Mouse (Mus musculus) hindbrain, embryonic 14.5 days (tissue): ENCODE results near the gene App. TPM values are rescaled to one million over a fixed set of nuclear protein-coding genes. Genes with fewer than 3 reads are reported as not detected.

ENCODE experiments used
- ATAC-seq: fragments of 200-750 bp; cut with Nextera tagmentation; 2 replicates; pipeline ENCODE4 v1.8.0; 2017; ENCODE audit warnings: moderate number of reproducible peaks, mild to moderate bottlenecking, moderate TSS enrichment, moderate library complexity; ENCODE audit not compliant: low FRiP score
- DNase-seq: peaks from one replicate; pipeline ENCODE4 v3.0.0-alpha.2; 2015; ENCODE audit warnings: low spot score
- H3K27ac ChIP-seq: fragments of 300-500 bp; sonication (generic); 2 replicates; pipeline ENCODE4 v1.5.1; 2014; ENCODE audit warnings: mild to moderate bottlenecking, moderate library complexity
- H3K27me3 ChIP-seq: fragments of 300-500 bp; sonication (generic); 2 replicates; pipeline ENCODE4 v1.6.1; 2014; ENCODE audit warnings: mild to moderate bottlenecking, low read length, mixed read lengths; ENCODE audit not compliant: control insufficient read depth, insufficient read depth
- H3K36me3 ChIP-seq: fragments of 300-500 bp; sonication (generic); replicated peaks from 2 replicates; pipeline ENCODE4 v1.6.1; 2014; ENCODE audit not compliant: control insufficient read depth, insufficient read depth
- H3K4me1 ChIP-seq: fragments of 300-500 bp; sonication (generic); replicated peaks from 2 replicates; pipeline ENCODE4 v1.6.1; 2014; ENCODE audit warnings: antibody characterized with exemption, low read length, mixed read lengths; ENCODE audit not compliant: control insufficient read depth, insufficient read depth
- H3K4me2 ChIP-seq: fragments of 300-500 bp; sonication (generic); replicated peaks from 2 replicates; pipeline ENCODE4 v1.6.1; 2014; ENCODE audit warnings: mild to moderate bottlenecking, moderate library complexity
- H3K4me3 ChIP-seq: fragments of 300-500 bp; sonication (generic); replicated peaks from 2 replicates; pipeline ENCODE4 v1.5.1; 2014; ENCODE audit warnings: mild to moderate bottlenecking, low read length
- H3K9ac ChIP-seq: fragments of 300-500 bp; sonication (generic); 2 replicates; pipeline ENCODE4 v1.6.1; 2014
- H3K9me3 ChIP-seq: fragments of 300-500 bp; sonication (generic); 2 replicates; pipeline ENCODE4 v1.6.1; 2016; ENCODE audit warnings: low read length; ENCODE audit not compliant: control insufficient read depth
- WGBS: fragments of 180-500 bp; shearing (Covaris S2); extraction: QIAGEN DNeasy Blood & Tissue Kit; methylation state at CpG from one replicate; pipeline ENCODE4 v1.1.7; 2014; 5-methylcytosine and 5-hydroxymethylcytosine counted together
- polyA plus RNA-seq: library from polyadenylated mRNA; unstranded; fragments of >200 nt; fragmentation: Nextera tagmentation; extraction: Ambion mirVana; gene quantifications from 2 replicates; pipeline ENCODE4 v1.2.1, GENCODE M21; 2014

The App gene
- polyA plus RNA-seq, 1 experiment from 2014 or later, result 430 TPM

DNA sequence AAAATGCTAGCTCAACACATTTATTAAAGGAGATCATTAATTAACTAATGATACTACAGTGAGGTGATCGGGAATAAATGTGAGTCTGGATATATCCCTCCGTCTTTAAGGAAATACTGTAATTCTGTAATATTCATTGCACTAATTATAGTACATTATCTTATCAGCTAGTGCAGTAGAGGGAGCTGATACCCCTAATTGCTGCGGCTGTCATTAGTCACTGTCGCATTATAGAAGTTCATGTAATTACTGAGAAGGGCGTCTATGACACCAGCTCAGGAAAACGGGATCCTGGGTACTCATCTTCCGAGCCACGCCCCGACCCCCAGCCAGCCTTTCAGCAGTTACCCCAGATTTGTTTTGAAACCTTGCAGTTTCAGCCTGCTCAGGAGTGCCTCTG lies 209.6 kb downstream of the App start:
- Histone ChIP-seq H3K27me3 (no peaks in the 10 kb centered on the region), H3K9ac (no peak overlapping the region), H3K9me3 (no peaks in the 10 kb centered on the region), H3K27ac (no peak overlapping the region), H3K4me2 (no peak overlapping the region), H3K36me3 (peaks cover 69% of the 10 kb centered on the region), H3K4me1 (0 out of 2 replicates have a peak, but pooled peaks cover 7% of the 10 kb centered on the region), H3K4me3 (no peak overlapping the region)
- DNase-seq (no peak), ATAC-seq (peak; percentile 67)
- WGBS, result 77% methylated on average over 9 of the region's 9 CpGs

DNA sequence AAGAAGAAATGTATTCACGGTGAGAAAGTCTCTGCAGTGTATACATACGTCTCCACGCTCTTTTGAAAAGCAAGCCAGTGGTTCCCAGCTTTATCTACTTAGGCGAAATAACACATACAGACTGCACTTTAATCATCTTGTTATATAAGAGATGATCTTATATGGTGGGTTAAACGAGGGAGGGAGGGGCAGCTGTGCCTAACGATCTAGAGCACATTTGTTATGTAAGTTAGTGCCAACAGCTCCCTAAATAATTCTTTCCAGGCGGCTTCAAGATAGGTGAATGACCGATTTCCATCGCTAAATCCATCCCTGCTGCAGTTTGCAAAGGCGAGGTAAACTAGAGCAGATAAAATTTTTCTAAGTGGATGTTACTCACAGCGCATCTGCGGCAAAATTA lies 210.0 kb downstream of the App start:
- ATAC-seq, result no peak
- H3K27me3 ChIP-seq, result no peaks in the 10 kb centered on the region
- no peaks in the 10 kb centered on the region for H3K9me3 ChIP-seq
- DNase-seq, result no peak
- 73% methylated on average over 12 of the region's 12 CpGs for WGBS
- H3K36me3 ChIP-seq, result peaks cover 67% of the 10 kb centered on the region
- H3K4me2 ChIP-seq, result no peak overlapping the region
- H3K4me1 ChIP-seq, result 0 out of 2 replicates have a peak, but pooled peaks cover 7% of the 10 kb centered on the region
- no peak overlapping the region for H3K27ac ChIP-seq
- no peak overlapping the region for H3K4me3 ChIP-seq
- H3K9ac ChIP-seq, result no peak overlapping the region

DNA sequence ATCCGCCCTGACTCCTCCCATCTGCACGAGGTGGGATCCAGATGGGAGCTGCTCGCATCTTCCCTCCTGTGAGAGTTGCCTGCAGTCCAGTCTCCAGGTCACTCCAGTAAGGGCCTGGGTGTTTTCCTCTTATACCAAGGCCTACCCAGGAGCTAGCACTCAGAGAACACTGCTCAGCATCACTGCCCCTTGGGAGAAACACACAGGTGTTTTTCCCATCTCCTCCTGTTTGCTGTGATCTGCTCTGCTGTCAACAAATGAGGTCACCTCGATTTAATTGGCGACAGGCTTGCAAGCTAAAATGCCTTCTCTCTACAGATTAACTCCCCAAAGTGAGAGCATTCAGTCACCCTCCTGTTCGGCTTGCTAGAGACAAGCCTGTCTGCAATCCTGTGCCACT lies 216.3 kb downstream of the App start:
- ATAC-seq, result 0 out of 2 replicates have a peak, but pooled peaks have one; percentile 1
- peaks cover 68% of the 10 kb centered on the region for H3K36me3 ChIP-seq
- no peak overlapping the region for H3K27ac ChIP-seq
- H3K27me3 ChIP-seq, result no peaks in the 10 kb centered on the region
- H3K4me2 ChIP-seq, result no peak overlapping the region
- no peak overlapping the region for H3K4me3 ChIP-seq
- WGBS, result 62% methylated on average over 6 of the region's 6 CpGs
- 0 out of 2 replicates have a peak, but pooled peaks cover 3% of the 10 kb centered on the region for H3K4me1 ChIP-seq
- H3K9me3 ChIP-seq, result no peaks in the 10 kb centered on the region
- no peak overlapping the region for H3K9ac ChIP-seq
- DNase-seq, result no peak

DNA sequence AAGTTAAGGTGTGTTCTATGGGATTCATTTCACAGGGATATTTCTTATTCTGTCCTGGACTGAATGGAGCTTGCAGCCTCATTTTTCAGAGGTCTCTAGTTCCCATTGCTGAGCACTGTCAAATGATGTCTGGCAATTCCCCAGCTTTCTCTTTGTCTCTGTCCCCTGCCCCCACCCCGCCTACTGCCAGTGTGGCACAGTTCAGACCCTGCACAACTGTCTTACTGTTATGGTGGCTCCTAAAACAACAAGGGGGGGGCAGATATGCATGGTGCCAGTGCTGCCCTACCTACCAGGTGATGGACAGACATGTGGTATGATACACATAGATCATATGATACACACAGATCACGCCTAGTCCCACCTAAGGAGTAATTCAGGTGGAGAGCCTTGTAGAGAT lies 216.9 kb downstream of the App start:
- Histone ChIP-seq H3K4me2 (no peak overlapping the region), H3K9ac (peak overlapping the region; percentile 24), H3K36me3 (peaks cover 67% of the 10 kb centered on the region), H3K4me1 (0 out of 2 replicates have a peak, but pooled peaks cover 3% of the 10 kb centered on the region), H3K27ac (peak overlapping the region; percentile 59), H3K9me3 (no peaks in the 10 kb centered on the region), H3K27me3 (no peaks in the 10 kb centered on the region), H3K4me3 (no peak overlapping the region)
- 81% methylated on average over 2 of the region's 2 CpGs for WGBS
- DNase-seq, result no peak
- ATAC-seq, result peak; percentile 42

GRCm38 (mm10) chr16:84955840-84956239 lies 217.7 kb downstream of the App start:
- Histone ChIP-seq H3K27ac (no peak overlapping the region), H3K9me3 (no peaks in the 10 kb centered on the region), H3K4me2 (no peak overlapping the region), H3K4me1 (0 out of 2 replicates have a peak, but pooled peaks cover 3% of the 10 kb centered on the region), H3K9ac (no peak overlapping the region), H3K36me3 (peaks cover 65% of the 10 kb centered on the region), H3K4me3 (no peak overlapping the region), H3K27me3 (no peaks in the 10 kb centered on the region)
- DNase-seq (no peak), ATAC-seq (peak; percentile 33; the same call in 1 of the 2 replicates)
- WGBS, result 70% methylated on average over 1 of the region's 1 CpGs

GRCm38 (mm10) chr16:84955204-84955839 lies 218.2 kb downstream of the App start:
- peak; percentile 89 for ATAC-seq
- Histone ChIP-seq H3K9me3 (no peaks in the 10 kb centered on the region), H3K36me3 (peaks cover 62% of the 10 kb centered on the region), H3K4me2 (no peak overlapping the region), H3K27ac (no peak overlapping the region), H3K4me3 (no peak overlapping the region), H3K4me1 (0 out of 2 replicates have a peak, but pooled peaks cover 3% of the 10 kb centered on the region), H3K27me3 (no peaks in the 10 kb centered on the region), H3K9ac (no peak overlapping the region)
- 31% methylated on average over 26 of the region's 26 CpGs for WGBS
- DNase-seq, result peak; percentile 95

GRCm38 (mm10) chr16:84931024-84931423 lies 242.5 kb downstream of the App start:
- WGBS, result 41% methylated on average over 3 of the region's 3 CpGs

DNA sequence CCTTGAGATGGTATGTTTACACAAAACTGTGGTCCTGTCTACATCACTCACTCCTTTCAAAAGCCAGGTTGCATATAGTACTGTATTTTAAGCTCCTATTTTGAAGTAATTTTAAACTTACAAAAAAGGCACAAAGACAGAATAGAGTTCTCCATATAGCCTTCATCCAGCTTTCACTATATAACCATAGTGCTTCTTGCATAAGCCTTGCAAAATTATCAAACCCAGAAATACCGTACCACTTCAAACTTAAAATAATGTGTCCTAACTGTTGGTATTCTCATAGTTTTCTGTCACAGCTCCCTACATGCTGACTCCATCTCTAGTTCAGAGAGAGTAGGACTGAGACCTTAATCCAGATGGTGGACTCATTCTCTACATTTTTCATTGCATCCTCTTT lies 245.7 kb downstream of the App start:
- Histone ChIP-seq H3K9ac (no peak overlapping the region), H3K9me3 (no peaks in the 10 kb centered on the region), H3K4me1 (0 out of 2 replicates have a peak, but pooled peaks cover 4% of the 10 kb centered on the region), H3K4me2 (no peak overlapping the region), H3K27me3 (no peaks in the 10 kb centered on the region), H3K27ac (no peak overlapping the region), H3K36me3 (no peaks in the 10 kb centered on the region), H3K4me3 (no peak overlapping the region)
- ATAC-seq, result no peak
- WGBS, result 98% methylated on average over 1 of the region's 1 CpGs
- no peak for DNase-seq

More at GRCm38 (mm10) chr16:84931024-84931423, 242.5 kb downstream of the App start:
- no peak overlapping the region for H3K9ac ChIP-seq
- DNase-seq (no peak), ATAC-seq (peak; percentile 37; the same call in 1 of the 2 replicates)
- H3K4me1 ChIP-seq, result 0 out of 2 replicates have a peak, but pooled peaks cover 4% of the 10 kb centered on the region
- no peak overlapping the region for H3K4me3 ChIP-seq
- no peak overlapping the region for H3K4me2 ChIP-seq
- no peaks in the 10 kb centered on the region for H3K36me3 ChIP-seq
- H3K27ac ChIP-seq, result 0 out of 2 replicates have a peak overlapping the region, but pooled peaks have one; percentile 69
- H3K9me3 ChIP-seq, result no peaks in the 10 kb centered on the region
- no peaks in the 10 kb centered on the region for H3K27me3 ChIP-seq

DNA sequence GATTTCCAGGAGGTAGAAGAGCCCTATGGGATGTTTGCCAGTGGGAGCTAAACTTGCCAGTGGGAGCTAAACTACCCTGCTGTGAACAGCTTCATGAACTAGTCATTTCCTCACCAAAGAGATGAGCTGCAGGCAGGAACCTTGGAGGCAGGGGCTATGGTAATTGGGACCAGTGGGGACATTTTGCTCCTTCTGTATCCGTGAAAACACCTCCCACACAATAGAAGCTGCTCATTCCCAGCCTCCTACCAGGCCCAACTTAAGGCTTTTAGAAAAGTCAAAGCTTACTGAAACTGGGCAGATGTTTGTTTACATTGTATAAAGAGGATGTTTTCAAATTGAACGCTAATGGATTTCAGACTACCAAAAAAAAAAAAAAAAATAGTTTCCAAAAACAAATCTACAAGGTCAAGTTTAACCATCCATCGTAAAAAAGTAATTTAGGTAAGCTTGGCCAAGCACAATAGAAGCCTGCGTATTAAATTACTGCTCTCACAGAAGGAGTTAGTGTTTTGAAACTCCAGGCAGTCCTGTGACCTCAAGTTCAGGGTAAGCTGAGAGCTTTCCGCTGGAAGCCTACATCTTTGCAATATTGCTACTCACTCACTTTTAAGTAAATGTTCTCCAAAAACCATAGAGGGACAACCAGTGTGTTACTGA lies 253.8 kb downstream of the App start:
- Histone ChIP-seq H3K4me3 (no peak overlapping the region), H3K4me1 (no peaks in the 10 kb centered on the region), H3K9ac (no peak overlapping the region), H3K27ac (no peak overlapping the region), H3K9me3 (no peaks in the 10 kb centered on the region), H3K4me2 (no peak overlapping the region), H3K36me3 (no peaks in the 10 kb centered on the region), H3K27me3 (no peaks in the 10 kb centered on the region)
- 47% methylated on average over 5 of the region's 5 CpGs for WGBS
- ATAC-seq, result no peak
- no peak for DNase-seq
